Mouse (Mus musculus) lung, embryonic 14.5 days (tissue): ENCODE results near the gene Mup1. TPM values are rescaled to one million over a fixed set of nuclear protein-coding genes. Genes with fewer than 3 reads are reported as not detected.
"Not testable (repeated sequence)": the region's sequence is repeated elsewhere in the genome, so short reads cannot be mapped to it uniquely, and the experiment has no call there.

Experiments used
- ATAC-seq: fragments of 200-750 bp; cut with Nextera tagmentation; 2 replicates; pipeline ENCODE4 v1.8.0; 2017; ENCODE audit warnings: mild to moderate bottlenecking, moderate TSS enrichment, moderate library complexity; ENCODE audit not compliant: insufficient read depth
- DNase-seq: peaks from one replicate; pipeline ENCODE4 v3.0.0-alpha.2; 2015
- H3K27ac ChIP-seq: fragments of 300-500 bp; sonication (generic); 2 replicates; pipeline ENCODE4 v1.5.1; 2014; ENCODE audit warnings: low read depth, mild to moderate bottlenecking, moderate library complexity
- H3K27me3 ChIP-seq: fragments of 300-500 bp; sonication (generic); 2 replicates; pipeline ENCODE4 v1.6.1; 2014; ENCODE audit warnings: low read length, control low read depth; ENCODE audit not compliant: insufficient read depth
- H3K36me3 ChIP-seq: fragments of 300-500 bp; sonication (generic); 2 replicates; pipeline ENCODE4 v1.6.1; 2014; ENCODE audit warnings: control low read depth; ENCODE audit not compliant: insufficient read depth
- H3K4me1 ChIP-seq: fragments of 300-500 bp; sonication (generic); 2 replicates; pipeline ENCODE4 v1.6.1; 2014; ENCODE audit warnings: antibody characterized with exemption, control low read depth; ENCODE audit not compliant: insufficient read depth
- H3K4me2 ChIP-seq: fragments of 300-500 bp; sonication (generic); 2 replicates; pipeline ENCODE4 v1.6.1; 2014; ENCODE audit warnings: mild to moderate bottlenecking
- H3K4me3 ChIP-seq: fragments of 300-500 bp; sonication (generic); 2 replicates; pipeline ENCODE4 v1.5.1; 2014; ENCODE audit warnings: low read depth, low read length
- H3K9ac ChIP-seq: fragments of 300-500 bp; sonication (generic); 2 replicates; pipeline ENCODE4 v1.6.1; 2014
- H3K9me3 ChIP-seq: fragments of 300-500 bp; sonication (generic); 2 replicates; pipeline ENCODE4 v1.6.1; 2016; ENCODE audit warnings: low read depth, low read length, control low read depth
- WGBS: fragments of 180-500 bp; shearing (Covaris S2); extraction: QIAGEN DNeasy Blood & Tissue Kit; methylation state at CpG from one replicate; pipeline ENCODE4 v1.1.7; 2014; 5-methylcytosine and 5-hydroxymethylcytosine counted together
- polyA plus RNA-seq: library from polyadenylated mRNA; unstranded; fragments of >200 nt; fragmentation: Nextera tagmentation; extraction: Ambion mirVana; gene quantifications from 2 replicates; pipeline ENCODE4 v1.2.1, GENCODE M21; 2014

The Mup1 gene
- polyA plus RNA-seq, result not detected in 2 replicates

GRCm38 (mm10) chr4:60501860-60502259 is at the start of gene Mup1:
Gene Mup1 (minus strand): TSS chr4:60501960.
- ATAC-seq, H3K9me3 ChIP-seq, H3K4me2 ChIP-seq, H3K4me3 ChIP-seq, H3K27ac ChIP-seq, DNase-seq, H3K27me3 ChIP-seq, H3K4me1 ChIP-seq, H3K9ac ChIP-seq, H3K36me3 ChIP-seq: not testable (repeated sequence)
- 78% methylated on average over 2 of the region's 4 CpGs for WGBS

Other genes with a start within 250 kb of the Mup1 start
- not detected in 2 replicates for gene Mup9, start 80.0 kb downstream of the Mup1 start, polyA plus RNA-seq
- gene Mup10, start 80.2 kb upstream of the Mup1 start, polyA plus RNA-seq, result not detected in 2 replicates
- gene Mup11, start 160.5 kb upstream of the Mup1 start, polyA plus RNA-seq, result not detected in 2 replicates
- gene Mup12, start 239.4 kb upstream of the Mup1 start, polyA plus RNA-seq, result not detected in 2 replicates